Mouse (Mus musculus): Measurements from ENCODE around the gene Fbxw15. TPM values are rescaled to one million over a fixed set of nuclear protein-coding genes. Genes with fewer than 3 reads are reported as not detected.

The Fbxw15 gene
- polyA plus RNA-seq, 1 experiment from 2014 or later, result not detected

Other genes starting within 250 kb of the Fbxw15 start
- gene Fbxw28, start 228.6 kb downstream of the Fbxw15 start, polyA plus RNA-seq (2015; fragmentation: Nextera tagmentation; extraction: Ambion mirVana), result not detected in 2 replicates
- gene Fbxw22, start 164.0 kb downstream of the Fbxw15 start, polyA plus RNA-seq (2015; fragmentation: Nextera tagmentation; extraction: Ambion mirVana), result not detected in 2 replicates
- gene Fbxw16, start 119.1 kb downstream of the Fbxw15 start, polyA plus RNA-seq (2015; fragmentation: Nextera tagmentation; extraction: Ambion mirVana), result not detected in 2 replicates
- gene Fbxw19, start 72.4 kb downstream of the Fbxw15 start, polyA plus RNA-seq (2015; fragmentation: Nextera tagmentation; extraction: Ambion mirVana), result not detected in 2 replicates
- gene Fbxw24, start 57.8 kb upstream of the Fbxw15 start, polyA plus RNA-seq (2015; fragmentation: Nextera tagmentation; extraction: Ambion mirVana), result not detected in 2 replicates
- gene Fbxw25, start 96.4 kb upstream of the Fbxw15 start, polyA plus RNA-seq (2015; fragmentation: Nextera tagmentation; extraction: Ambion mirVana), result not detected in 2 replicates
- gene Fbxw18, start 134.4 kb upstream of the Fbxw15 start, polyA plus RNA-seq (2015; fragmentation: Nextera tagmentation; extraction: Ambion mirVana), result not detected in 2 replicates
- not detected in 2 replicates for gene Fbxw26, start 177.8 kb upstream of the Fbxw15 start, polyA plus RNA-seq (2015; fragmentation: Nextera tagmentation; extraction: Ambion mirVana)
- not detected in 2 replicates for gene Fbxw27, start 222.4 kb upstream of the Fbxw15 start, polyA plus RNA-seq (2015; fragmentation: Nextera tagmentation; extraction: Ambion mirVana)
- not detected in 2 replicates for gene Spink8, start 244.0 kb upstream of the Fbxw15 start, polyA plus RNA-seq (2015; fragmentation: Nextera tagmentation; extraction: Ambion mirVana)

Measured in liver, embryonic 15.5 days (tissue).